Mouse (Mus musculus) kidney, embryonic 15.5 days (tissue): ENCODE results near the gene Zfp97. TPM values are rescaled to one million over a fixed set of nuclear protein-coding genes. Genes with fewer than 3 reads are reported as not detected.
A peak's percentile ranks its signal among the peaks of the same experiment; 100 is the strongest.
"Not testable (repeated sequence)": the region's sequence is repeated elsewhere in the genome, so short reads cannot be mapped to it uniquely, and the experiment has no call there.

ENCODE experiments used
- ATAC-seq: fragments of 200-750 bp; cut with Nextera tagmentation; replicated peaks from 2 replicates; pipeline ENCODE4 v1.8.0; 2017; ENCODE audit warnings: moderate TSS enrichment; ENCODE audit not compliant: low FRiP score
- H3K27ac ChIP-seq: fragments of 300-500 bp; sonication (generic); 2 replicates; pipeline ENCODE4 v1.5.1; 2015; ENCODE audit warnings: mild to moderate bottlenecking, inconsistent platforms
- H3K27me3 ChIP-seq: fragments of 300-500 bp; sonication (generic); 2 replicates; pipeline ENCODE4 v1.6.1; 2015; ENCODE audit warnings: inconsistent platforms
- H3K36me3 ChIP-seq: fragments of 300-500 bp; sonication (generic); 2 replicates; pipeline ENCODE4 v1.6.1; 2015; ENCODE audit warnings: inconsistent platforms
- H3K4me1 ChIP-seq: fragments of 300-500 bp; sonication (generic); 2 replicates; pipeline ENCODE4 v1.6.1; 2015; ENCODE audit warnings: inconsistent platforms
- H3K4me2 ChIP-seq: fragments of 300-500 bp; sonication (generic); 2 replicates; pipeline ENCODE4 v1.6.1; 2015; ENCODE audit warnings: moderate library complexity, mild to moderate bottlenecking, inconsistent platforms
- H3K4me3 ChIP-seq: fragments of 300-500 bp; sonication (generic); replicated peaks from 2 replicates; pipeline ENCODE4 v1.5.1; 2015; ENCODE audit warnings: mild to moderate bottlenecking, inconsistent platforms
- H3K9ac ChIP-seq: fragments of 300-500 bp; sonication (generic); 2 replicates; pipeline ENCODE4 v1.6.1; 2015; ENCODE audit warnings: mild to moderate bottlenecking, inconsistent platforms
- H3K9me3 ChIP-seq: fragments of 300-500 bp; sonication (generic); replicated peaks from 2 replicates; pipeline ENCODE4 v1.6.1; 2016; ENCODE audit warnings: inconsistent platforms
- WGBS: fragments of 180-500 bp; shearing (Covaris S2); methylation state at CpG from one replicate; pipeline ENCODE4 v1.1.7; 2015; ENCODE audit warnings: mixed read lengths; 5-methylcytosine and 5-hydroxymethylcytosine counted together
- polyA plus RNA-seq: library from polyadenylated mRNA; unstranded; fragments of >200 nt; fragmentation: Nextera tagmentation; extraction: Ambion mirVana; gene quantifications from 2 replicates; pipeline ENCODE4 v1.2.1, GENCODE M21; 2015

Zfp97 gene
- 6.9 and 7.3 TPM in 2 replicates for polyA plus RNA-seq

GRCm38 (mm10) chr17:17120830-17121502 is at the start of gene Zfp97:
Gene Zfp97 (plus strand): TSS chr17:17121415.
- not testable (repeated sequence) for H3K4me2 ChIP-seq, H3K9me3 ChIP-seq, H3K36me3 ChIP-seq, H3K4me1 ChIP-seq, H3K27me3 ChIP-seq, H3K27ac ChIP-seq, H3K4me3 ChIP-seq, H3K9ac ChIP-seq
- ATAC-seq, result peak; percentile 100
- no CpG with 5 or more reads among the region's 8 CpGs for WGBS

GRCm38 (mm10) chr17:17178757-17179413 is 57.7 kb downstream of the Zfp97 start:
- H3K36me3 ChIP-seq, H3K9ac ChIP-seq, H3K27ac ChIP-seq, H3K9me3 ChIP-seq, H3K4me2 ChIP-seq, H3K4me3 ChIP-seq, H3K4me1 ChIP-seq, H3K27me3 ChIP-seq: not testable (repeated sequence)
- peak; percentile 99 for ATAC-seq
- no CpG with 5 or more reads among the region's 8 CpGs for WGBS

- peaks cover 31% of the 10 kb centered on the region for H3K9me3 ChIP-seq
- not testable (repeated sequence) for H3K27ac ChIP-seq, H3K9ac ChIP-seq, H3K27me3 ChIP-seq, H3K4me2 ChIP-seq, ATAC-seq, H3K4me3 ChIP-seq, H3K4me1 ChIP-seq
- H3K36me3 ChIP-seq, result peaks cover 27% of the 10 kb centered on the region
These were observed 73.5 kb downstream of the Zfp97 start for GRCm38 (mm10) chr17:17194761-17195160.

GRCm38 (mm10) chr17:17195178-17195577 is 74.0 kb downstream of the Zfp97 start:
- Histone ChIP-seq H3K4me3 (no peak overlapping the region), H3K9me3 (peaks cover 30% of the 10 kb centered on the region), H3K4me2 (no peak overlapping the region), H3K27me3 (no peaks in the 10 kb centered on the region), H3K36me3 (peaks cover 23% of the 10 kb centered on the region), H3K9ac (no peak overlapping the region), H3K27ac (no peak overlapping the region), H3K4me1 (no peaks in the 10 kb centered on the region)
- no peak for ATAC-seq

DNA sequence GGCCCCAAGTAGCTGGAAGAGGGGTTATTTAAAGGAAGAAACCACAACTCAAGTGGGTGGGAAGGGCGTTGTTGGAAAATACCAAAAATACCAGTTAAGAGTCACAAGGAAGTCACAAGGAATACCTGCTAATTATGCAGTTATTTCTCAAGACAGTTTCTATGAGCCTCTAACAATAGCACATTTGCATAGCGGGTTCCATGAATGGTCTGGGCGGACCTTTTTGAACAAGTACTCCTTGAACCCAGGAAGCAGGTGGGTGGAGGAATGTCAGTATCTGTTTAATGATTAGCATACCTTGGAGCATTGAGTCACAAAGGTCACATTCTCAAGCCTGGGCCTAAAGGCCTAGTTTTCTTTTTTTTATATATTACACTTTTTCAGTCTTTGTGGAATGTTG is 74.9 kb downstream of the Zfp97 start:
- H3K27ac ChIP-seq, H3K4me1 ChIP-seq, H3K9ac ChIP-seq, ATAC-seq, H3K4me3 ChIP-seq, H3K4me2 ChIP-seq, H3K27me3 ChIP-seq: not testable (repeated sequence)
- peaks cover 26% of the 10 kb centered on the region for H3K36me3 ChIP-seq
- peaks cover 36% of the 10 kb centered on the region for H3K9me3 ChIP-seq
- WGBS, result 96% methylated on average over 3 of the region's 3 CpGs

Other genes starting within 250 kb of the Zfp97 start
- gene Zfp960, start 57.3 kb upstream of the Zfp97 start, polyA plus RNA-seq, result 5.7 and 6.3 TPM in 2 replicates